Mouse (Mus musculus): ENCODE measurements at regions not wholly inside any gene's neighbourhood (a gene's known extent, or its start where the extent isn't known, plus 50 kb on each side); places are given as distances from the start of the nearest gene placed in this dataset.

GRCm38 (mm10) chr6:117514831-117515230 lies 326.1 kb upstream of the Zfp637 start:
- DNase-seq: no peak

- DNase-seq: no peak
These were observed 324.1 kb upstream of the Zfp637 start for GRCm38 (mm10) chr6:117516906-117517305.

- no peak for DNase-seq
These were observed 322.0 kb upstream of the Zfp637 start for GRCm38 (mm10) chr6:117518939-117519338.

GRCm38 (mm10) chr6:117519466-117519865 lies 321.5 kb upstream of the Zfp637 start:
- DNase-seq: no peak

- no peak for DNase-seq
These were observed 314.6 kb upstream of the Zfp637 start for GRCm38 (mm10) chr6:117526161-117526935.

- no peak for DNase-seq
These were observed 313.5 kb upstream of the Zfp637 start for GRCm38 (mm10) chr6:117527526-117527925.

GRCm38 (mm10) chr6:117534149-117534548 lies 306.8 kb upstream of the Zfp637 start:
- no peak for DNase-seq

GRCm38 (mm10) chr6:117534991-117535390 lies 306.0 kb upstream of the Zfp637 start:
- no peak for DNase-seq

- no peak for DNase-seq
These were observed 304.9 kb upstream of the Zfp637 start for GRCm38 (mm10) chr6:117536084-117536483.

GRCm38 (mm10) chr6:117542431-117542830 lies 298.5 kb upstream of the Zfp637 start:
- no peak for DNase-seq

- DNase-seq: no peak
These were observed 296.4 kb upstream of the Zfp637 start for GRCm38 (mm10) chr6:117544276-117545196.

- DNase-seq: no peak
These were observed 290.1 kb upstream of the Zfp637 start for GRCm38 (mm10) chr6:117550930-117551329.

GRCm38 (mm10) chr6:117552006-117552667 lies 288.8 kb upstream of the Zfp637 start:
- DNase-seq: peak; percentile 36

GRCm38 (mm10) chr6:117563159-117563558 lies 277.8 kb upstream of the Zfp637 start:
- DNase-seq: no peak

GRCm38 (mm10) chr6:117563704-117564103 lies 277.3 kb upstream of the Zfp637 start:
- DNase-seq: no peak

- no peak for DNase-seq
These were observed 274.2 kb upstream of the Zfp637 start for GRCm38 (mm10) chr6:117566786-117567185.

- no peak for DNase-seq
These were observed 273.3 kb upstream of the Zfp637 start for GRCm38 (mm10) chr6:117567691-117568090.

GRCm38 (mm10) chr6:117569576-117570326 lies 271.2 kb upstream of the Zfp637 start:
- no peak for DNase-seq

GRCm38 (mm10) chr6:117570346-117570745 lies 270.6 kb upstream of the Zfp637 start:
- no peak for DNase-seq

- no peak for DNase-seq
These were observed 270.2 kb upstream of the Zfp637 start for GRCm38 (mm10) chr6:117570791-117571190.

- no peak for DNase-seq
These were observed 269.0 kb upstream of the Zfp637 start for GRCm38 (mm10) chr6:117572006-117572405.

GRCm38 (mm10) chr6:117573371-117573770 lies 267.6 kb upstream of the Zfp637 start:
- DNase-seq: no peak

- no peak for DNase-seq
These were observed 266.8 kb upstream of the Zfp637 start for GRCm38 (mm10) chr6:117574146-117574545.
